Mouse (Mus musculus) adrenal gland, postnatal 4 days (tissue): Measurements from ENCODE around the gene Gm10409. TPM values are rescaled to one million over a fixed set of nuclear protein-coding genes. Genes with fewer than 3 reads are reported as not detected.
"Not testable (repeated sequence)": the region's sequence is repeated elsewhere in the genome, so short reads cannot be mapped to it uniquely, and the experiment has no call there.

ENCODE experiments used
- DNase-seq, 2 experiments: peaks; one replicate each; pipeline ENCODE4 v3.0.0; 2021 to 2022; ENCODE audit warnings: low spot score in 2 of 2, mixed read lengths in 2 of 2
- long read RNA-seq, 2 experiments: library from polyadenylated mRNA; stranded (forward); transcript quantifications; one replicate each; pipeline ENCODE4 v2.0.0; 2021
- total RNA-seq, 2 experiments: library from RNA; stranded (reverse); gene quantifications; 2 replicates each; pipeline ENCODE4 v1.2.3; 2021

The Gm10409 gene
- 1 to 10 TPM in 1 of 2 experiments, under 1 TPM in 1; 0.70 to 1.1 TPM for total RNA-seq
- long read RNA-seq, experiment 1: 0 reads
- long read RNA-seq, experiment 2: 0 reads

DNA sequence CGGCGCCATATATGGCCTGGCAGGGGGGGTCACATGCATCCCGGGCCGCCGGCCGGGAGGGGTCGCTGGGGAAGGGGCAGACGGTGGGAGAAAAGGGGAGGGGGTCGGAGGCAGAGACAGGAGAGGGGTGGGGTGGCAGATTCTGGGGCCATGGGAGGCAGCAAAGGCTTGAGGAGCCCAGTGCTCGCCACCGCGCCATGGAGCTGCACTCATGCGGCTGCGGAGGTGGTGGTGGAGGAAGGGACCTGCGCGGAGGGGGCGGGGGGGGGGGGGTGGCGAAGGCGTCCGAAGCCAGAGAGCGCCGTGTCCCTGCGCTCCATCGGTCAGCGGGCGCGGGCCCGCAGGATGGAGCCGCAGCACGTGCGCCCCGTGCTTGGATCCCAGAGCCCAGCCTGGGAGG lies at the start of gene Gm10409:
Gene Gm10409 (plus strand): TSS at position 301 of the 400 bp plus-strand sequence.
- not testable (repeated sequence) for DNase-seq

DNA sequence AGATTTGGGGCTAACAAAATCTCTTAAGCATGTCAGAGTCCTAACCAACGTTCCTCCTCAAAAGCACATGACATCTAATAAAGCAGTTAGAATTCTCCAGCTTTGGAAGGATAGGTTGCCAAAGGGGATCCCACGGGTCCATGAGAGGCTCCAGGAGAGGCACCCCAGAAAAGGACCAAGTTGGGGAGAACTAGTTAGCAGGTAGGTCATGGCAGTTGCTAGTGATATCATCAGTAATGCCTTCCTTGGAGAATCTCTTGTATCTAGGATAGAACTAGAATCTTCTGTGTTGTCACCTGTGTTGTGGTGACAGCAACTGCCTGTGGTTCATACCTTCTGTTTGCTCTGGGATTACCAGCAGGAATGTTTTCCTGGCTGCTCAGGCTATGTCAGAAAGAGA lies 17.6 kb upstream of the Gm10409 start, which contains the start of gene Gm10413:
Gene Gm10413 (plus strand): TSS at position 301 of the 400 bp plus-strand sequence.
- DNase-seq: not testable (repeated sequence)

DNA sequence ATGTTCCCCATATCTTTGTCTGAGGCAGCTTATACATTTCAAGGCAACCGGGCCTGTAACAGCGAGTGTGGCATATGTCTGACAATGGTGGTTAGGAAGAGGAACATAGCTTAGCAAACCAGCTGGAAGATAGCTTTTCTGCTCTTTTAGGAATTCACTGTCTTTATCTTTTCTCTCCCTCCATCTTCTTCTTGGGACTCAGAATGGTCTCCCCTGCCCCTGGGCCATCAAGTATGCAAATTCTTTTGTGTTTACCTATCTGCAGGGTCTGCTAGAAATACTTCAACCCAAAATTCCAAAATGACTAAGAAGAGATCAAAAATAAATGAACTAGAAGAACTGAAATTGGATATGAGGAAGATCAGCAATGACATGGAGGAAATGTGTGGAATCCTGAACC lies 15.4 kb downstream of the Gm10409 start, which contains the start of gene Gm3005:
Gene Gm3005 (plus strand): TSS at position 301 of the 400 bp plus-strand sequence.
- not testable (repeated sequence) for DNase-seq

DNA sequence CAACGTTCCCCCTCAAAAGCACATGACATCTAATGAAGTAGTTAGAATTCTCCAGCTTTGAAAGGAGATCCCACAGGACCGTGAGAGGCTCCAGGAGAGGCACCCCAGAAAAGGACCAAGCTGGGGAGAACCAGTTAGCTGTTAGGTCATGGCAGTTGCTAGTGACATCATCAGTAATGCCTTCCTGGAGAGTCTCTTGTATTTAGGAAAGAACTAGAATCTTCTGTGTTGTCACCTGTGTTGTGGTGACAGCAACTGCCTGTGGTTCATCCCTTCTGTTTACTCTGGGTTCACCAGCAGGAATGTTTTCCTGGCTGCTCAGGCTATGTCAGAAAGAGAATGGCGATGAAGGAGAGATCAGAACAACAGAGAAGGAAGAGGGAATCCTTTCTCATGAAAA lies 36.7 kb downstream of the Gm10409 start, which contains the start of gene Gm10408:
Gene Gm10408 (plus strand): TSS at position 301 of the 400 bp plus-strand sequence.
- not testable (repeated sequence) for DNase-seq

Other genes starting within 250 kb of the Gm10409 start
- not detected for gene Gm5795, start 224.4 kb upstream of the Gm10409 start, total RNA-seq
- gene D830030K20Rik, start 204.1 kb upstream of the Gm10409 start, total RNA-seq: 1 to 10 TPM; 1.1 to 1.6 TPM
- gene Gm2956, start 80.0 kb upstream of the Gm10409 start, total RNA-seq: not detected
- not detected for gene Gm10413, start 17.5 kb upstream of the Gm10409 start, total RNA-seq
- gene Gm3005, start 15.5 kb downstream of the Gm10409 start, total RNA-seq: not detected
- gene Gm10408, start 36.8 kb downstream of the Gm10409 start, total RNA-seq: not detected
- gene Gm3012, start 221.9 kb downstream of the Gm10409 start, total RNA-seq: not detected
- 1 to 10 TPM in 1 of 2 experiments, under 1 TPM in 1; 0.70 to 1.1 TPM for gene Gm3020, start 239.4 kb downstream of the Gm10409 start, total RNA-seq